Mouse (Mus musculus): ENCODE measurements around the gene Tmppe.
"Not testable (repeated sequence)": the region's sequence is repeated elsewhere in the genome, so short reads cannot be mapped to it uniquely, and the experiment has no call there.

Tmppe gene

DNA sequence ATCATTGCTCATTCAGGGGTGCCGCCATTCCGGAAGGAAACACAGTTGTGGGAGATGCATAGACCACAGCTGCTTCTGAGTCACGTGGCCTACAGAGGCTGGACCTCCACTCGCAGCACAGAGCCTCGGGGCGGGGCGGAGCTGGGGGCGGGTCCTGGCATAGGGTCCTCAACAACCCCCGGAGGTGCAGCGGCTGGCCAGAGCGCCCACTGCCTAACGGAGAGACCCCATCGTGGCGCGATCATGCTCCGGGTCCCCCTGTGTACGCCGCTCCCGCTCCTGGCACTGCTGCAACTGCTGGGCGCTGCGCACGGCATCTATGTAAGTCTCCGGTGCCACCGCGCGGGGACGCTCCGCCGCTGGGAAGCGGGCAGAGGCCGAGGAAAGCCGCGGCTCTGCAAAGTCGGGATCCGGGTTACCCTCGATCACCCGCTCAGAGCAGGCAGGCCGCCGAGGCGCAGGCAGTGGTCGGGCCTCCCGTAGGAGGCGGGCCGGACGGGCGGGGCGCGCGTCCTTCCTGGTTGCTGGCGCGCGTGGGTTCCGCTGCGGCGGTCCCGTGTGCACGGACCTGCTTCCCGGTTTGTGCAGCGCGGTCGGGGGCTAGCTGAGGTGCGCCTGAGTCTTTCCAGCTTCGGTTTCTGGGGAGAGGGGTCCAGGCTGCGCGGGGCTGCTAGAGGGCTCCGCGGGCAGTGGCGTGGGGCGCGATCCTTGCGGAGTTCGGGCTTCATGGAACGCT lies at the start of gene Tmppe, which contains the start of gene Glb1:
Gene Tmppe (plus strand): TSS at position 157 of the 736 bp plus-strand sequence.
Gene Glb1 (plus strand): TSS at position 128 of the 736 bp plus-strand sequence.
- peak; percentile 38 to 78 for DNase-seq (ENCODE audit: low spot score in 2 of 2)

DNA sequence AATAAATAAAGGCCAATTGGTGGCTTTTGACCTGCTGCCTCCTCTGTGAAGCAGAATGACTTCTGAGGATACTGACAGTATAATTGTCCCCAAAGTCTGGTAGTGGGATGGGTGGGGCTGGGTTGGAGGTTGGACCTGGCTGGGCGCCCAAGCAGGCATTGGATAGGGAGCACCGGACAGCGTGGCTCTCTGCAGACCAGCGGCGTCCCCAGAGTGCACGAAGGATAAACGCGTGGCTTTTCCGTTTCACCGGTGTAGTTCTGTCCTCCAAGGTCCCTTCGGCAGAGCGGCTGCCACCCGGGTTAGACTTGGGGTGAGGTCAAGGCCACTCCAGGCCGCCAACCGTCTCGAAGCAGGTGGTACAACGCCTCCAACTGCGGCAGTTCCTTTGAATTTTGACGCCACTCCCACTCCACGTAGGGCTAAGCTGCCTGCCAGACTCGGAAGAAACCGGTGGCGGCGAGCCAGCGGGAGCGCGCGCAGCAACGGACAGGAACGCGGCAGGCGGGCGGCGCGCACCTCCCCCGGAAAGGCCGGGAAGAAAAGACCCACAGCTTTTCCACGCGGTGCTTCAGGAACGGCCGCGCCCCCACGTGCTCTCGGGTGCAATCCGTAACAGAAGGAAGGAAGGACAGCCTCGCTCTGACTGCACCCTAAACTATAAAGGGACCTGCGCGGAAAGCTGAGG lies 33.0 kb upstream of the Tmppe start:
- DNase-seq (ENCODE audit: low spot score in 2 of 2): peak; percentile 42 to 84

DNA sequence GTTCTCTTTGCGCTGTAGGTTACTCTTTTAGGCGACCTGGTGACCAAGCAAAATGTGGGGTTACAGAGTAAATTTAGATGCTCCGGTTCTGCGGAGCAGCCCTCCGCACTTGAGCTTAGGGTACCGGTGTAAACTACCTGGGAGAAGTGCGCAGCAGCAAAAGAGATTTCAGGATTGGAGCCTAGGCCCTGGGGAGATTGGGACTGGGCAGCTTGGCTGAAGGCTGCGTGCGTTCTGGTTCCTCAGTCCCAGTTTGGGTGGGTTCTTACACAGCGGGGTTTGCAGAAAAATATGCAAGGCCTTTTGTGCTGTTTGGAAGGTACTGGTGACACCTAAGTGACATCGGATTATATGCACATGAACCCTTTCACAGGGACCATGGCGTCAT lies 32.4 kb upstream of the Tmppe start:
- no peak for DNase-seq (ENCODE audit: low spot score in 2 of 2)

DNA sequence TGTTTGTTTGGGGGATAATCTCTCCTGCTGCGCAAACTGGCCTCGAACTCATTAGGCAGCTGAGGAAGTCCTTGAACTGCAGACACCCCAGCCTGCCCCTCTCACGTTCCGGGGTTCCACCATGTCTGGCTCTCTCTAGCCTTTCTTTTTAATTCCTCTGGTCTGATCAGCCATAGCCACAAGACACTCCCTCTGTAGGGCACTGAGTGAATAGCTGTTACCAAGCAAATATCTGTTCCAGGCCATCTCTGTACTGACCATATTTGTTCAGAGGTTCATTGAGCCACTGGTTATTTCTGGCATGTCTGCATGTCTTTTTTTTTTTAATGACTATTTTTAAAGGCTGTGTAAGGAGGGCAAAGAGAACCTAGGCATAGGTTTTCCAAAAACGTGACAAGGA lies 31.5 kb upstream of the Tmppe start:
- not testable (repeated sequence) for DNase-seq (ENCODE audit: low spot score in 2 of 2)

DNA sequence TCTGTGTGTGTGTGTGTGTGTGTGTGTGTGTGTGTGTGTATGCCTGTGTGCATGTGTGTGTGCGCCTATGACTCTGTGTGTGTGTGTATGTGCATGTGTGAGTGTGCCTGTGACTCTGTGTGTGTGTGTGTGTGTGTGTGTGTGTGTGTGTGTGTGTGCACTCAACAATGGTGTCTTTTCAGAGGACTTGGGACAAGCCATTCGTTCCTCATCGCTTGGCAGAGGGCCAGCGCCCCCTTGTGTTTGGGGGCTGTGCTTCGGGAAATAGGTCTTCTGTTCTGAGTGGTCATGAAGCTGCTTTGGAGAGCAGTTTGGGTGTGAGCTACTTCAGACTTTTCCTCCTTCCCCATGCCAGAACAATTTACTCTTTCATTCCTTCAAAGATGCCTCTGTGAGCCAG lies 29.2 kb upstream of the Tmppe start:
- DNase-seq (ENCODE audit: low spot score in 2 of 2): not testable (repeated sequence)

DNA sequence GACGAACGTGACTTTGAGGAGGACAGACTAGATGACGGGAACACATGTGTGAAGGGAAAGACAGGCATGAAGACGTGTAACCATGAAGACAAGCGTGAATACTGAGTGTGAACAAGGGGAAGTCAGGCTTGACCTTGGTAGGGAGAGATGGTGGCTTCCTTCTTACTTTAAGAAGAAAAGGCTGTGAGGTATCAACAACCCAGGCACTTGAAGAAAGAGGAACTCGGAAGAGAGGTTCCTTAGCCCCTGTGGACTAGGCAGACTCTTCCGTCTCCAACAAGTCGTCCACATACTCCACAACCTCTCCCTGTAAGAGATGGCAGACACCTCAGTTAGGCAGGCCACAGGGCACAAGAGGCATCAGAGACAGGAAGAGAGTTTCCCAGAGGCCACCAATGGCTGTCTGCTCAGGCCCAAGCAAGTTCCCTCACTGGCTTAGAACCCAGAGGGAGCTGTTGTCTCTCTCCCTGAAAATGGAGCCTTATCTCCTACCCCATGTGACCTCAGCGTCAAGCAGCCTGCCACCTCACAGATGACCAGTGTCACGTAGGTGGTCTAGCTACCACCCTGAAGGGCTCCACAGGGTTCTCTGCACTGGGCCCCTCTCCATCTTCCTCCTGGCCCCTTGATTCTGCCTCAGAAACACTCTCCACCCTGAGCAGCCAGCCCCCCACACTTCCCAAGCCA lies 25.5 kb upstream of the Tmppe start:
- DNase-seq (ENCODE audit: low spot score in 2 of 2): no peak

DNA sequence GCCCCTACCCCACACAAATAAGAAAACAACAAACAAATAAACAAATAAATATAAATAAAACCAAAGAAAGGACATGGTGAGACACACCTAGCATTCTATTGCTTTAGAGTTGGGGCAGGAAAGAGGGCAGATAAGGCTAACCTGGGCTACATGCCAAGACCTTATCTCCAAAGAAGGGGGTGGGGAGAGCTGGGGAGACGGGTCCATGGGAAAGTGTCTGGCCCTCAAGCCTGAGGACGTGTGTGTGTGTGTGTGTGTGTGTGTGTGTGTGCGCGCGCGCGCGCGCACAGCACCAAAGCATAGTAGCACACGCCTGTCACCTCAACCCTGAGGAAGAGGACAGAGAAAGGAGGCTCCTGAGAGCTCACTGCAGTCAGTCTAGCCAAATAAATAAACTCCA lies 23.7 kb upstream of the Tmppe start:
- DNase-seq (ENCODE audit: low spot score in 2 of 2): no peak

DNA sequence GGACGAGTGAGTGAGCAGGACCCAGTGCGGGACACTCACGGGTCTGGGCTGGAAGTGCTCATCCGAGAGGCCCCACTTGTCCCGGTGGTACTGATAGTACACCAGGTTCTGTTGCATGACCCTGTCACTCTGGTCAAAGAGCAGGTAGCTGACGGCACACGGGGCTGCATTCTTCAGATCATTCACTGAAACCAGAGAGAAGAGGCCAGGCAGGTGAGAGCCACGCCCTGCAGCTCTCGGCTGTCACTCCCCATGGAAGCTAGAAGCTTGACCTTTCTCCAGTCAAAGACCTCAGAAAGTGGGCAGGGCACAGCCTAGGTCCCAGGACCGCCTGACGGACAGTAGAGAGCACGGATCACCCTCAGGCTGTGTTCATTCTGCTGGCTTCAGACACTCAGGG lies 21.0 kb upstream of the Tmppe start:
- DNase-seq (ENCODE audit: low spot score in 2 of 2): no peak

DNA sequence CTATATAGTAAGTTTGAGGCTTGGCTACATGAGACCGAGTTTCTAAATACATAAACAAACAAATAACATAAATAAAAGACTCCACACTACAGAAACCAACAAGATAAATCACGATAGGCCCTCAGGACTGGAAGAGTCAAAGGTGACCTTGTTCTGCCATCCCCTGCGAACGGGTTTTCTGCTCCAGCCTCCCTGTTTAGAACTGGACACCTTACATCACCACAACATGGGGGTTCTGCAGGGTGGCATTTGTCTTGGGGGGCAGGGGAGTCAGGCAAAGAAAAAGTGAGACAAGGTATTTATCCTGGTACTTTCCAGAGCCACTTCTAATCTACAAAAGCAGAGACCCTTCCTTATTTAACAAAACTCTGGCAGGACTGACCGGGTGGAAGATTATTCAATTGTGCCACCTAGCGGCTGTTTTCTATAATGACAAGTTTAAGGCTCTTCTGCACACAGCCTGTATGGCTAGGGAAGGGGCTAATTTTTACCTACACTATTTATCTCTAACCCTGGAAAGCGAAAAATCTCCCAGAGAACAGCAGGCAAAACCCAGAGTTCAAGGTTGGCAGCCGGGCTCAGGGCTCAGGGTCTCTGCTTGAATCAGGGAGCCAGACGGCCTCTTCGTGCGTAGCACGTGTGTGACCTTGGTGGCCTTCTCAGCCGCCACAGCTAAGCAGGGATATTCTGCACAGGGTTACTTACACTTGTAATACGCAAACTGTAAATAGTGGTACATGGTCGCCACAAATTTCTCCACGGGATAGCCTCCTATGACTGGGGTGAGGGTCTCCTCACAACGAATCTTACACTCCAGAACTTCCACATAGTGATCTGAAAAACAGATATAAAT lies 19.8 kb upstream of the Tmppe start:
- DNase-seq (ENCODE audit: low spot score in 2 of 2): peak in 1 of 2 experiments; percentile 21

DNA sequence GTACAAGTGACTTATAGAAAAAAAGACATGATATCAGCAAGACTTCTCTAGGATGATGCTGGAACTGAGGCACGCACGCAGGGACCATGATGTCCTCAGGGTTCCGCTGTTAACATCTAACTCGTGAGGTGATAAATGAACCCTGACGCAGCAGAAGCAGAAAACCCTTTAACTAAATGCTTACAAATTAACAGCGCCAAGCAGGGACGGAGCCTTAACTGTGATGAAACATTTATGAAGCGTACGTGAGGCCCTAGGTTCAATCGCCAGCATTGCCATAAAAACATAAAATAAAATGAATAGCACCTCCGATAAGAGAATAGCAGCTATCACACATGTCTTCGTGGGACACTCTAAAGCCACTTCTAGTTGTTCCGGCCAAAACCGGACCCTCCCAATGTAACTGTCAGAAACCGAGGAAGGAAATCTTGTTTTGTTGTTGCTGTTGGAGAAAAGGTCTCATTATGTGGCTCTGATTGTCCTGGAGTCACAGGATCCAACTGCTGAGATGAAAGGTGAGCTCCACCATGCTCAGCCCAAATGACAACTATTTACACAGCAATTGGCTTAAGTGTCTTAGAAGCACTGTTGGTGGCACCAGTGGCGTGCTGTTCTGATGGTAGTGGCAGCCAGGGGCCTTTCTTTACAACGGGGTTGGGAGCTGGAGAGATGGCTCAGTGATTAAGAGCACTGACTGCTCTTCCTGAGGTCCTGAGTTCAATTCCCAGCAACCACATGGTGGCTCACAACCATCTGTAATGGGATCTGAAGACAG lies 17.8 kb upstream of the Tmppe start:
- no peak for DNase-seq (ENCODE audit: low spot score in 2 of 2)

DNA sequence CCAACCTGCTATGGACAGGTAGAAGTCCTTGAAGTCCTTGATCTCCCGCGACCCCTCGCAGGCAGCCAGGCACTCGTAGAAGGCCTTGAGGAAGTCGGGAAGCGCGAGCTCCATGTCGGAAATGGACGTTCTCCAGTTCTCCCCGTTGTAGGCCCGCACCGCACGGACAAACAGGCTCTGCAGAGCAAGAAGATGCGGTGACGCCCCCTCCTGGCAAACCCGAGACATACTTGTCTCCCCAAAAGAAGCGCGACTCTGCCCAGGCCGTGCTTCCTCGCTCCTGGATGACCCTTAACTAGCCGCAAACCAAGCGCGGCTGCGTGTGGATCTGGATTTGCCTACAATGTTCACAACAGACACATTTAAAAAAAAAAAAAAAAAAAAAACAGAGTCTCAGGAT lies 16.2 kb upstream of the Tmppe start:
- DNase-seq (ENCODE audit: low spot score in 2 of 2): no peak

DNA sequence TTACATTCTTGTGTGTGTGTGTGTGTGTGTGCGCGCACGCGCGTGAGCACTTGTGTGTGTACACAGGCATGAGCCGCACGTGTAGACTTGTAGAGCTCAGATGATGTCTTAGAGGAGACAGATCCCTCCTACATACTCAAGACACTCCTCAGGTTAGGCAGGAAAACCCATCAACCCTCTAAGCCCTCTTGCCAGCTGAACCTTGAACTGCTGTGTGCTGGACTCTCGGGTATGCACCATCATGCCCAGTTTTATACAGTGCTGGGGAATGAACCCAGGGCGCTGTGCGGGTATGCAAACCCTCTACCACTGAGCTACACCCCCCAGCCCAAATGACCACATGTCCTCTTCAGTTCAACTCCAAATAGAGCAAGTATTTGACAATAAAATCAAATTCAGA lies 15.7 kb upstream of the Tmppe start:
- no peak for DNase-seq (ENCODE audit: low spot score in 2 of 2)

DNA sequence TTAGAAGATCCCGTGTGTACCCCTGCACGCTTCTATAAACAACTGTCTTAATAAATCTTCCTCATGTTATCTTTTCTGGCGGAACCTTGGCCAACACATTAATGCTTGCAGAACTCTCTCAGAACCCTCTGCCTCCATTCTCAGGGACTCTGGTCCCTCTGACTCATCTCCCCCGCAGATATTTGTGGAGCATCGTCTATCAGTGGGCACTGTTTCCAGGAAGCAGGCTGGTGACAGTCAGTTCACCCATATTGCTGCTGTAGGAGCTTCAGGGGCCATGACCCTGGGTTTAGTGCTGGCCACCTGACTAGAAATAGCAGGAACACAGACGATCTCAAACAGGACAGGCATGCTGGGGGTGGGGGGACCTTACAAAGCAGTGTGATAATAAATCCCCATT lies 13.8 kb upstream of the Tmppe start:
- DNase-seq (ENCODE audit: low spot score in 2 of 2): no peak

DNA sequence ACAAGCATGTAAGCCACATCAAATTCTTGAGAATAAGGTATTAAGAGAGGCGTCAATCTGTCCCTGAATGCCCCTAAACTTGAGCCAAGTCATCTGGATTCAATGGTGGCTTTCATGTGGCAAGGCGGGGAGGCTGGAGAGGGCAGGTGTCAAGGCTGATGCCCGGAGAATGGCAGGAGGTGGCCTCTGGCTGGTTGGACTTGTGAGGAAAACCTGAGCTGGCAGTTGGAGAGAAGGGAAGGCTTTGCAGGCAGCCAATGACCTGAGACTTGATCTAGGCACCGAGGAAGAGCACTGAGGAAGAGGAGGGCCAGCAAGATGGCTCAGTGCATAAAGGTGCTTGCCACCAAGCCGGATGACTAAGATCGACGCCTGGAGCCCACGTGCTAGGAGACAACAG lies 12.6 kb upstream of the Tmppe start:
- no peak for DNase-seq (ENCODE audit: low spot score in 2 of 2)

DNA sequence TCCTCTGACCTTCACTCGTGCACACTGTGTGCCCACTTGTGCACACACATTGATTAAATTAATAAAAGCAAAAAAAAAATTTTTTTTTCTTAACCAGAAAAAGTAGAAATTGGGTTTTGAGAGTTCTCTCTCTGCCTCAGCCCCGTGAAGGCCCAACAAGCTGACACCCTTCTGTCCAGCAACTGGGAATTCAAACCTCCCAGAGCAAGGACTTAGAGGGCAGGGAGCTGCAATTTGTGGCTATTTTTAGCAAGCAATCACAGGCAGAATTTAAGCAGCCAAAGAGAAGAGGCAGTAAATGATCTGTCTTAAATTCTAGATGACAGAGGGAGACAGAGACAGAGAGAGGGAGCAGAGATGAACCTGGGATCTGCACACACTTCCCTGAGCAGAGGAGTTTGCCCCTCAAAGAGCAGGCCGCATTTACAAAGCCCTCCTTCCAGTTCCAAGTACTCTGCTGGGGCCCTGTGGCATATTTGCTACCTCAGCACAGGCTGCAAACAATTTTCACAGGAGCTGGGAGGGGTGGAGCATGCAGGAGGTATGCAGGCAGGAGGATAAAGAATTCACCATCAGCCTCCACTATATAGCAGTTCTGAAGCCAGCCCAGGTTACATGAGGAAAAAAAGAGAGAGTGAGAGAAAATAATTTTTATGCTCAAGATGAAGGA lies 12.1 kb upstream of the Tmppe start:
- no peak for DNase-seq (ENCODE audit: low spot score in 2 of 2)

DNA sequence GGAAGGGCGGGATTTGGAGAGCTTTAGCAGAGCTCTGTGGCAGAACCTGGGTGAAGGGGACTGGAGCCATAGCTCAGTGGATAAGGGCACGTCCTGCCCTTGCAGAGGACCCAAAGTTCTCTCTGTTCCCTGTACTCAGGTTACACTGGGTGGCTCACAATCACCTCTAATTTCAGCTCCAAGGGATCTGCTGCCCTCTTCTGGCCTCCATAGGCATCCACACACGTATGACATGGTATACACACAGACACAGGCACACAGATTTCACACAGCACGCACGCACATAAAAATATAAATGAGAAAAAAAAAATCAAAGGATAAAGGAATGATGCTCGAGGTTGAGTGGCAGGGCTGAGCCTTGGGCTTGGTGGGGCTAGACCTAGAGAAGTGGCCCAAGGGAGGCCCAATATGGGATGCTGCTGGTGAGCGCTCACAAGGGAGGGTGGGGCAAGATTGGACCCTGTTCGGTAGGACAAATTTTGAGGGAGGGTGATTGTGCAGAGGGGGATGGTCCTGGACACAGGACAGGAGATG lies 11.5 kb upstream of the Tmppe start:
- DNase-seq (ENCODE audit: low spot score in 2 of 2): no peak

DNA sequence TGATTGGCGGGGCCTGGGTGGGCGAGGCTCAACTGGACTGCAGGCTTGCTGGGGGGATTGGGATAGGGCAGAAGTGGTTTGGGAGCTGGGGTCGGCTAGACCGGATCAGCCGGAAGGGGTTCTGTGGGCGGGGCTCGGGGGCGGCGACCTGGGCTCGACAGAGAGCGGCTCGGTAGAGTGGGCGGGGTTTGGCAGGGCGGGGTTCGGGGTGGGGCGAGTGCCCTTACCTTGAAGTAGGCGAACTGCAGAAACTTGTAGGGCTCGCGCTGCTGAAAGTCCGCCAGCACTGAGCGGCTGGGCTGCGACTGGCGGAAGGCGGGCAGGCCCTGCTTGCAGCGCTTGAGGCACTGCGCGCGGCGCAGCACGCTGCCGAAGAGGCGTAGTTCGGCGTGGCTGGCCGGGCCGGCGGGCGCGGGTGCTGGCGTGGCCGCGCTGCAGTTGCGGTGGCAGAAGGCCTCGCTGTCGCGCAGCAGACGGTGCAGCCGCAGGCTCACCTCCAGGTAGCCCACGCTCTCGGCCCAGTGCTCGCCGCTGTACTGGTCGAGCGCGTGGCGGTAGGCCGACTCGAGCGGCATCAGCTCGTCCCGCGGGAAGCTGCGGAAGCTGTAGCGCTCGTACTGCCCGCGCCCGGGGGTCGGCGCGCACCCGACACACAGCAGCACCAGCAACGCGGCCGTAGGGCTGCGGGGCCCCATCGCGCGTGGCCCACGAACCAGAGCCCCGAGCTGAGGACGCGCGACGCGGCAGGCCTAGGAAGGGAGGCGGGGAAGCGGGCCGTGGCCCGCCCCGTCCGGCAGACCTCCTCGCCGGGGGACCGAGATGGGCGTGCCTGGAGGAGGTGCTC lies 10.8 kb upstream of the Tmppe start, which contains the start of gene Crtap:
Gene Crtap (minus strand): TSS at position 771 of the 844 bp plus-strand sequence.
- peak in 1 of 2 experiments; percentile 34 for DNase-seq (ENCODE audit: low spot score in 2 of 2)

DNA sequence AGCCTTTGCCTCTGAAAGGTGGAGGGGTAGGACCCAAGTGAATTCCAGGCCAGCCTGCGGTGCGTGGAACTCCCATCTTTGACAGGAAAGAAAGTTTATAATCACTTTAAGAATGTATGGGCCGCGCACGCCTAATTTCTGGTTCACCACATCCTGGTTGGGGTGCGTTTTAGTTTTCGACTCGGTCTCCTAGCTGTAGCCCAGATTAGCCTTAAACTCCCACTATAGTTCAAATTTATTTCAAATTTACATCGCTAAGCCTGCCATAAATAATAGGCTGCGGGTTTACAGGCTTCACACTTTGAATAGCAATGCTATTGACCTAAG lies 10.2 kb upstream of the Tmppe start:
- no peak for DNase-seq (ENCODE audit: low spot score in 2 of 2)

DNA sequence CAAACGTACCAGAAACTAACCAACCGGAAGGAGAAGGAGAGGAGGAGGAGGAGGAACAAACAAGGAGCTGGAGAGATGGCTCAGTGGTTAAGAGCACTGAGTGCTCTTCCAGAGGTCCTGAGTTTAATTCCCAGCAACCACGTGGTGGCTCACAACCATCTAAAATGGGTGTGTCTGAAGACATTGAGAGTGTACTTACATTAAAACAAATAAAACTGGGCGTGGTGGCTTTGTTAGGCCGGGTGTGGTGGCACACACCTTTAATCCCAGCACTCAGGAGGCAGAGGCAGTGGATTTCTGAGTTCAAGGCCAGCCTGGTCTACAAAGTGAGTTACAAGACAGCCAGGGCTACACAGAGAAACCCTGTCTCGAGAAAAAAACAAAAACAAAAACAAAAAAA lies 6.8 kb upstream of the Tmppe start:
- DNase-seq (ENCODE audit: low spot score in 2 of 2): not testable (repeated sequence)
